Mouse (Mus musculus): ENCODE data around the gene Cdadc1. TPM values are rescaled to one million over a fixed set of nuclear protein-coding genes. Genes with fewer than 3 reads are reported as not detected.

The Cdadc1 gene
- 6.5 and 9.3 TPM in 2 replicates for polyA plus RNA-seq (2012; rRNA removed)

DNA sequence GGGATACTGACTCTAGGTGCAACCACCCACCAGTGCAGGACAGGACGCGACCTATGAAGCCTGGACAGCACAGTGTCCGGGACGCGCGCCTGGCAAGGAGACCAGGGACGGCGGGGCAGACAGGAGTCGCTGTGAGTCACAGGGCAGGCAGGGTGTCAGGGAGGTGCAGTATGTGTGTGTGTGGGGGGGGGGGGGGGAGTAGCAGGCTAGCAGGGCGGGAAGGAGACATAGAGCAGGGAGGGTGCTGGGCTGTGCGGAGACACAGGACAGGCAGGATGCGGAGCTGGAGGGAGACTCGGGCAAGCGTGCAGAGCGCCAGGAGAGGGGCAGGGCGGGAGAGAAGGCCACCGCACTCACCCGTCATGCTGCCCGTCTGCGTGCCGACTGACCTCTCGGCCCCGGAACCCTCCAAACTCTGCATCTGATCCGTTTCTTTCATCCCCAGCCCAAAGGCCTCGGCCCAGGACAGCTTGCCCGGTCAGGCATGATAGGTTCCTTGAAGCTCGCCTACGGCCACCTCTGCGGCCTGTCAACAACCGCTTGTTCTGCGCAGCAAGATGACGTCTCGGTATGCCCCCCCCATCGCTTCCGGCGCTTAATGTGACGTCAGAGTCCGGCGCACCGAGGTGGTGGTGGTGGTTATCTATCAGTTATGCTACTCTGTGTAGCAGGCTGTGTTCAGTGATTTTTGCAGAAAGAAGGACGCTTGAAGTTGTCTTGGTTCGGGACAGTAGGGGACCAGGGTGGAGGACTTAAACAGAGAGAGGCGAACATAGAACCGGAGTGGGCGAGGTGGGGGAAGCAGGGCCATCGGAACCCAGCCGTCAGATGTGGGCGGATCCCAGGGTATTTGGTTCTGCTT lies at the start of gene Cdadc1:
TSS of gene Cdadc1 (minus strand) at position 562 of the 862 bp plus-strand sequence.

DNA sequence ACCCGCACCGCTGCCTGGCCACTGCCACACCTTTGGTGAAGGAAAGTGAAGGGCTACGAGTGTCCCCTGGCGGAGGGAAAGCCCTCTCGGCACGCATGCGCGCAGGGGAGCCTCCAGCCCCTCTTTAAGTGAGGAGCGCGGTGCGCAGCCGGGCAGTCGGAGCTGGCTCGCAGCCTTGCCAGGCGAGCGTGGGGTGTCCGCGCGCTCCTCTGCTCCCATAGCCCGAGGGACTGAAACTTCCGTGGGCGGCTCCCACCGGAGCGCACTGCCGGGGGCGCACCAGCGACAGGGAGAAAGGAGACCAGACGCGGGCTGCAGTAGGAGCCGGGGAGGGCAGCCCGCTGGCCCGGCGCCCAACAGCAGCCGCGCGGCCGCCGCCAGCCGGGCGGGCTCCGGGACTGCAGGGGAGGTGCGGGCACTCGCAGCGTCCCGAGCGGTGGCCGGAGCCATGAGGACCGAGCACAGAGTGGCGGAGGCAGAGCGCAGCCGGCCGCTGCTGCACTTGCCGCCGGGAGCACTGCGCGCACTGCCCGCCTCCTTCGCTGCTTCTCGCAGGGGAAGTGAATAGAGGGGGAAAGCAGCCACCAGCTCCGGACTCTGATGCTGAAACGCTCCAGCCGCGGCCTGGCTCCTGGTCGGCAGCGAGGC lies 27.5 kb upstream of the Cdadc1 start, which contains the start of gene Shisa2:
TSS of gene Shisa2 (plus strand) at position 151 of the 648 bp plus-strand sequence.

Other genes starting within 250 kb of the Cdadc1 start
- gene Phf11d, start 232.5 kb downstream of the Cdadc1 start, polyA plus RNA-seq (2012; rRNA removed), result 5.0 and 6.2 TPM in 2 replicates
- gene Phf11c, start 202.6 kb downstream of the Cdadc1 start, polyA plus RNA-seq (2012; rRNA removed), result 1.0 TPM in 2 replicates
- gene Setdb2, start 157.1 kb downstream of the Cdadc1 start, polyA plus RNA-seq (2012; rRNA removed), result 5.4 and 5.6 TPM in 2 replicates
- gene Cab39l, start 157.0 kb downstream of the Cdadc1 start, polyA plus RNA-seq (2012; rRNA removed), result 9.0 and 10.3 TPM in 2 replicates
- 0.46 and 0.68 TPM in 2 replicates for gene Shisa2, start 27.3 kb upstream of the Cdadc1 start, polyA plus RNA-seq (2012; rRNA removed)

Measured in liver, embryonic 18 days (tissue).